Mouse (Mus musculus) layer of hippocampus, adult 11-12 months (tissue): ENCODE data around the gene Sgpp2.

Source experiments
- DNase-seq: peaks from one replicate; pipeline ENCODE4 v3.0.0; 2022; ENCODE audit warnings: low spot score

The Sgpp2 gene

GRCm38 (mm10) chr1:78451070-78451854 is 141.1 kb downstream of the Sgpp2 start:
- DNase-seq = no peak

GRCm38 (mm10) chr1:78452544-78452943 is 142.4 kb downstream of the Sgpp2 start:
- DNase-seq = no peak

DNA sequence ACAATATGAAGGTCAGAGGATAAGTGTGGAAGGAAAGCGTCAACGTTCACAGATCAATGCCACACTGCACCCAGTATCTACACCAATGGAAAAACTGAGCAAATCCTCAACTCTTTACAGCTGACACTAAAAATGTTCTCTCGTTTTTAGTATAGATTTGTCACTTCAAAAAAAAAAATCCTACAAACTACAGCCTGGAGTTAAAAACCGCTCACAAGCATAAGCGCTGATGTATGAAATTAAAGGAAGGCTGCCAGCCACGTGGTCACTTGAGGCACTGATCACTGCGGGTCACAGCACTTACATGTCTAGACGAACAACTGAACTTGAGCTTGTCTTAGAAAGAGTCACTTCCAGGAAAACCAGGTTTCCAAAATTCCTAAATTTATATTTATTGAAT is 143.7 kb downstream of the Sgpp2 start:
- DNase-seq = no peak

GRCm38 (mm10) chr1:78454659-78455058 is 144.5 kb downstream of the Sgpp2 start:
- DNase-seq = peak; percentile 33
